Mouse (Mus musculus) forebrain, postnatal 0 days (tissue): ENCODE data around the gene Tmem41b. TPM values are rescaled to one million over a fixed set of nuclear protein-coding genes. Genes with fewer than 3 reads are reported as not detected.
A peak's percentile ranks its signal among the peaks of the same experiment; 100 is the strongest.

Source experiments
- ATAC-seq: fragments of 200-750 bp; cut with Nextera tagmentation; 2 replicates; pipeline ENCODE4 v1.8.0; 2017; ENCODE audit warnings: mild to moderate bottlenecking, moderate library complexity
- DNase-seq: peaks from one replicate; pipeline ENCODE4 v3.0.0-alpha.2; 2015
- H3K27ac ChIP-seq: fragments of 300-500 bp; sonication (generic); 2 replicates; pipeline ENCODE4 v1.5.1; 2014; ENCODE audit warnings: low read depth, mild to moderate bottlenecking, antibody characterized with exemption, low read length, moderate library complexity, mixed read lengths
- H3K27me3 ChIP-seq: fragments of 300-500 bp; sonication (generic); 2 replicates; pipeline ENCODE4 v1.6.1; 2014; ENCODE audit warnings: mild to moderate bottlenecking, low read length, mixed read lengths; ENCODE audit not compliant: insufficient read depth
- H3K36me3 ChIP-seq: fragments of 300-500 bp; sonication (generic); 2 replicates; pipeline ENCODE4 v1.6.1; 2014; ENCODE audit warnings: mild to moderate bottlenecking, moderate library complexity; ENCODE audit not compliant: insufficient read depth
- H3K4me1 ChIP-seq: fragments of 300-500 bp; sonication (generic); 2 replicates; pipeline ENCODE4 v1.6.1; 2014; ENCODE audit warnings: antibody characterized with exemption; ENCODE audit not compliant: insufficient read depth
- H3K4me2 ChIP-seq: fragments of 300-500 bp; sonication (generic); 2 replicates; pipeline ENCODE4 v1.6.1; 2014; ENCODE audit warnings: low read depth, mild to moderate bottlenecking, moderate library complexity
- H3K4me3 ChIP-seq: fragments of 300-500 bp; sonication (generic); 2 replicates; pipeline ENCODE4 v1.5.1; 2014; ENCODE audit warnings: low read depth, low read length, mixed read lengths
- H3K9ac ChIP-seq: fragments of 300-500 bp; sonication (generic); 2 replicates; pipeline ENCODE4 v1.6.1; 2014; ENCODE audit warnings: mild to moderate bottlenecking
- H3K9me3 ChIP-seq: fragments of 300-500 bp; sonication (generic); 2 replicates; pipeline ENCODE4 v1.6.1; 2016; ENCODE audit warnings: low read length
- CTCF ChIP-seq: sonication (generic); IDR thresholded peaks from 2 replicates; pipeline ENCODE4 v1.5.1; 2016; ENCODE audit warnings: antibody characterized with exemption, control low read depth, low read depth
- WGBS: fragments of 180-500 bp; shearing (Covaris S2); extraction: QIAGEN DNeasy Blood & Tissue Kit; methylation state at CpG from one replicate; pipeline ENCODE4 v1.1.7; 2014; 5-methylcytosine and 5-hydroxymethylcytosine counted together
- polyA plus RNA-seq: library from polyadenylated mRNA; unstranded; fragments of >200 nt; fragmentation: Nextera tagmentation; extraction: Ambion mirVana; gene quantifications from 2 replicates; pipeline ENCODE4 v1.2.1, GENCODE M21; 2015
- total RNA-seq: library from RNA; depleted of rRNA; stranded (reverse); fragments of >200 nt; gene quantifications from 2 replicates; pipeline ENCODE4 v1.2.3, GENCODE M21; 2014

Gene Tmem41b
- total and polyA plus RNA-seq, 2 experiments from 2014 or later, result 46.4 to 63.2 TPM

DNA sequence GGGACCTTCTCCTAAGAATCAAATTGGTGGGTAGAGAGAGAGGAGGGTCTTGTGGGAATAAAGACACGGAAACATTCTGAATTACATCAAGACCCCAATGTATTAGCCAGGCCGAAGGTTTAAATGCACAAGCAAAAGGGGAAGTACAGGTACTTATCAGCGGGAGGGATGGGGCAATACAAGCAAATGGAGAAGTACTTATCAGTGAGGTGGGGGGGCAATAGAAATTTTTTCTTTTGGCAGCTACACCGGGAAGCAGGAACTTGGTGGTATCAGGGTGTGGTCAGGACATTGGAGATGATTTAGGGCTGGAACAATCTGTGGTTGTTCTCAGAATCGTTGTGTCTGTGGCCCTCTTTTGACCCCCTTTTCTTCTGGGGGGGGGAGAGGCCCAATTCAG, 27.5 kb upstream of the Tmem41b start:
- ATAC-seq (no peak), DNase-seq (no peak)
- TF ChIP-seq CTCF, result no peak
- no peak overlapping the region for H3K27ac ChIP-seq
- no peaks in the 10 kb centered on the region for H3K36me3 ChIP-seq
- H3K9me3 ChIP-seq, result no peaks in the 10 kb centered on the region
- H3K9ac ChIP-seq, result no peak overlapping the region
- H3K27me3 ChIP-seq, result no peaks in the 10 kb centered on the region
- H3K4me1 ChIP-seq, result 0 out of 2 replicates have a peak, but pooled peaks cover 5% of the 10 kb centered on the region
- WGBS, result 87% methylated on average over 5 of the region's 5 CpGs
- no peak overlapping the region for H3K4me2 ChIP-seq
- H3K4me3 ChIP-seq, result no peak overlapping the region

DNA sequence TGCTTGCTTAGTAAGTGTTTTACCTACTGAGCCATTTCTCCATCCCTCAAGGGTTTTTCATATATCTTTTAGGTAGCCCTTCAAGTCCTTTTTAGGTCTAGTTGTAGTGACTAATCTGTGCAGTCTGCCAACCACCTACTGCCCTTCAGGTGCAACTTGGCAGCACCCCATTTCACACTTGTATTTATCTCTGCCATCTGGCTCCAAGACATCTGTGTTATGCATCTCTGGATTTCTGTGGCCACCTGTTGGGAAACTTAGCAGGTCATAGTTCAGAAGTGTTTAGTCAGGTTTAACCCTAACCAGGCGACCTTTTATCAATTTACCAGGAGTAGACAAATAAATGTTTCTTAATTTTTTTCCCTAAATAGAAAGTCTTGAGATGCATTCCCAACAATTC, 24.7 kb upstream of the Tmem41b start:
- DNase-seq (no peak), ATAC-seq (no peak)
- no peak overlapping the region for H3K4me2 ChIP-seq
- H3K9me3 ChIP-seq, result no peaks in the 10 kb centered on the region
- no peak for TF ChIP-seq CTCF
- H3K27me3 ChIP-seq, result no peaks in the 10 kb centered on the region
- no peak overlapping the region for H3K4me3 ChIP-seq
- H3K9ac ChIP-seq, result no peak overlapping the region
- H3K36me3 ChIP-seq, result no peaks in the 10 kb centered on the region
- H3K4me1 ChIP-seq, result no peaks in the 10 kb centered on the region
- WGBS, result 54% methylated on average over 1 of the region's 1 CpGs
- no peak overlapping the region for H3K27ac ChIP-seq

GRCm38 (mm10) chr7:110009084-110009483, 22.4 kb upstream of the Tmem41b start:
- WGBS, result 92% methylated on average over 6 of the region's 6 CpGs
- TF ChIP-seq CTCF, result no peak

DNA sequence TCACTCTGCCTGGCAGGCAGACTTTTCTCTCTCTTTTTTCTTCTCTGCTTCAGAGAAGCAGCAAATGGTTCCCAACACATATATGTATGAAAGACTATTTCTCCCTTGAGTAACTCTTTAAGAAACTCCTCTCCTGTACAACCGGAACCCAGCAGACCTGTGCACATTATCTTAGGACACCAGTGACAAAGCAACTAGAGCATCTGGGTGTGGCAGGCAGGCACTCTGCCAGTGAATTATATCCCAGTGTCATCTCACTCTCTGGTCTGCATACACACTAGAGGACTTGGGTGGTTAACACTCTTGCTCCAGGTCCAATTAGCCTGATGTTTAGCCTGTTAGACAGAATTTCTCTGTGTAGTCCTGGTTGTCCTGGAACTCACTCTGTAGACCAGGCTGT, 21.8 kb upstream of the Tmem41b start:
- no peaks in the 10 kb centered on the region for H3K27me3 ChIP-seq
- no peak for TF ChIP-seq CTCF
- WGBS, result 91% methylated on average over 1 of the region's 1 CpGs
- ATAC-seq (no peak), DNase-seq (no peak)
- H3K4me1 ChIP-seq, result no peaks in the 10 kb centered on the region
- no peak overlapping the region for H3K4me2 ChIP-seq
- H3K9ac ChIP-seq, result no peak overlapping the region
- no peaks in the 10 kb centered on the region for H3K36me3 ChIP-seq
- no peak overlapping the region for H3K4me3 ChIP-seq
- no peaks in the 10 kb centered on the region for H3K9me3 ChIP-seq
- no peak overlapping the region for H3K27ac ChIP-seq

More at GRCm38 (mm10) chr7:110009084-110009483, 22.4 kb upstream of the Tmem41b start:
- Histone ChIP-seq H3K9ac (no peak overlapping the region), H3K27me3 (no peaks in the 10 kb centered on the region), H3K36me3 (no peaks in the 10 kb centered on the region), H3K9me3 (no peaks in the 10 kb centered on the region), H3K27ac (no peak overlapping the region), H3K4me2 (no peak overlapping the region), H3K4me1 (no peaks in the 10 kb centered on the region), H3K4me3 (no peak overlapping the region)
- no peak for DNase-seq
- ATAC-seq, result no peak

GRCm38 (mm10) chr7:110006471-110007195, 19.9 kb upstream of the Tmem41b start:
- Histone ChIP-seq H3K9me3 (no peaks in the 10 kb centered on the region), H3K36me3 (no peaks in the 10 kb centered on the region), H3K27me3 (no peaks in the 10 kb centered on the region), H3K27ac (no peak overlapping the region), H3K4me3 (no peak overlapping the region), H3K4me2 (no peak overlapping the region), H3K9ac (no peak overlapping the region), H3K4me1 (no peaks in the 10 kb centered on the region)
- TF ChIP-seq CTCF, result no peak
- WGBS, result 81% methylated on average over 5 of the region's 5 CpGs
- DNase-seq (no peak), ATAC-seq (no peak)

GRCm38 (mm10) chr7:110005976-110006375, 19.2 kb upstream of the Tmem41b start:
- Histone ChIP-seq H3K36me3 (no peaks in the 10 kb centered on the region), H3K27me3 (no peaks in the 10 kb centered on the region), H3K4me1 (no peaks in the 10 kb centered on the region), H3K9me3 (no peaks in the 10 kb centered on the region), H3K27ac (no peak overlapping the region), H3K9ac (no peak overlapping the region), H3K4me2 (no peak overlapping the region), H3K4me3 (no peak overlapping the region)
- ATAC-seq (no peak), DNase-seq (no peak)
- TF ChIP-seq CTCF, result no peak

DNA sequence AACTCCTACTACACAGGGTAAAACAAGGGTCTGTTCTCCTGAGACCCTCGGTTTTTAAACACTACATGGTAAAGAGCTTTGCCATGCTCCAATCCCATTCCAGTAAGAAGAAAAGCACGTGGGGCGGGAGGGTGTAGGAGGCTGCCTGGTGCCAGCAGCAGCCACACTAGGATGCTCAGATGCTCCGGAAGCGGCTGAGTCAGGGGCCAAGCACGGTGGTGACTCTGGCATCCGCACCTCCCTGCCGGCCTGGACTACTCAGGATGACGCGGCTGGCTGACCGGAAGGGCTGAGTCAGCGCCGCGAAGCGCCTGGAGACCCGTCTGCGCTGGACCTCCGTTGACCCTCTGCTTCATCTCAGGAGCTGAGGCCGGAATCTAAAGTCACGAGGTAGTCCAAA, 16.2 kb upstream of the Tmem41b start:
- H3K4me3 ChIP-seq, result peak overlapping the region; percentile 5; the same call in 1 of the 2 replicates
- peak overlapping the region; percentile 37 for H3K4me2 ChIP-seq
- no peaks in the 10 kb centered on the region; the same call in 1 of the 2 replicates for H3K27me3 ChIP-seq
- H3K4me1 ChIP-seq, result no peaks in the 10 kb centered on the region
- no peak overlapping the region for H3K9ac ChIP-seq
- no peaks in the 10 kb centered on the region for H3K9me3 ChIP-seq
- H3K36me3 ChIP-seq, result no peaks in the 10 kb centered on the region
- no peak overlapping the region for H3K27ac ChIP-seq
- peak; percentile 34; the same call in 1 of the 2 replicates for ATAC-seq
- TF ChIP-seq CTCF, result no peak
- DNase-seq, result no peak
- 20% methylated on average over 20 of the region's 20 CpGs for WGBS
